Comparison of ENCODE assay signal across 8 mouse cellular contexts in the genomic region with DNA sequence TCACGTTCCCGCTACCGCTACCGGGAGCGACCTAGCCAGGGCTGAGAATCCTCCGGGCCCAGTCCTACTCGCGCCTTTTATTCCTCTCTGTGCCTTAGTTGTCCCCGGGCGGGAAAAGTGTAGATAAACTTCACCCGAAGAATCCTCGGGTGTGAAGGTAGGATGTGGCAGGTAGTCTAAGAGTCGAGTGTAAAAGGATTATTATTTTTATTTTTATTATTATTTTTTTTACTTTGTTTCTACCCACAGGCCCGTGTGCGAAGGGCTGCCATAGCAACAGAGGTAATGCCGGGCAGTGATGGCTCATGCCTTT. TPM values are rescaled to one million over a fixed set of nuclear protein-coding genes. Genes with fewer than 3 reads are reported as not detected.
DNase-seq lines count a peak whose midpoint lies in the region; ATAC-seq and TF ChIP-seq lines count a peak whose summit lies in the region.

TSS of gene Dis3l (minus strand) at position 35 of the 313 bp plus-strand sequence.

- H3K79me2 ChIP-seq in myocyte (ENCODE audit: control insufficient read depth, insufficient read depth): peaks cover 5% of the 10 kb centered on the region

- ATAC-seq in lung, embryonic 16.5 days (ENCODE audit: low read depth): no peak
- ATAC-seq in heart, embryonic 12.5 days (ENCODE audit: insufficient number of reproducible peaks, low FRiP score): peak; percentile 1; the same call in 1 of the 2 replicates

- peak within 1 kb of the TSS; percentile 83 for H3K4me3 ChIP-seq in lung, embryonic 16.5 days (ENCODE audit: low read length)
- H3K4me3 ChIP-seq in cortical plate, adult 2 months (ENCODE audit: insufficient read depth, low read length): peak within 1 kb of the TSS; percentile 60
- peak within 1 kb of the TSS; percentile 70 for H3K4me3 ChIP-seq in heart, embryonic 12.5 days
- peak within 1 kb of the TSS; percentile 51 for H3K4me3 ChIP-seq in myocyte

- H3K27ac ChIP-seq in lung, embryonic 16.5 days (ENCODE audit: low read length): peak within 1 kb of the TSS; percentile 98
- H3K27ac ChIP-seq in cortical plate, adult 2 months (ENCODE audit: insufficient read depth, low read length): peak within 1 kb of the TSS; percentile 99
- H3K27ac ChIP-seq in heart, embryonic 12.5 days (ENCODE audit: poor library complexity, severe bottlenecking): peak within 1 kb of the TSS; percentile 99

- H3ac ChIP-seq in myocyte (ENCODE audit: control insufficient read depth, insufficient read length): peak within 1 kb of the TSS; percentile 57

- no peaks in the 10 kb centered on the region for H3K27me3 ChIP-seq in lung, embryonic 16.5 days (ENCODE audit: control insufficient read depth, insufficient read depth, low read depth, low read length)
- H3K27me3 ChIP-seq in heart, embryonic 12.5 days (replicated peaks): no peaks in the 10 kb centered on the region
- no peaks in the 10 kb centered on the region for H3K27me3 ChIP-seq in myocyte (ENCODE audit: control insufficient read depth, insufficient read depth, insufficient read length)

- peak within 1 kb of the TSS; percentile 84 for H3K4me2 ChIP-seq in lung, embryonic 16.5 days (ENCODE audit: low read depth, low read length)
- peak within 1 kb of the TSS; percentile 74 for H3K4me2 ChIP-seq in heart, embryonic 12.5 days
- peak within 1 kb of the TSS; percentile 86 for H3K4me2 ChIP-seq in myocyte (ENCODE audit: low read depth)

- no peak for TF ChIP-seq CTCF in cortical plate, adult 2 months (IDR thresholded peaks at IDR 0.05; ENCODE audit: extremely low read depth, insufficient read depth, low read length)

- H3K4me1 ChIP-seq in lung, embryonic 16.5 days (replicated peaks; ENCODE audit: control insufficient read depth, insufficient read depth, low read length): peaks cover 16% of the 10 kb centered on the region
- no peaks in the 10 kb centered on the region; the same call in 1 of the 2 replicates for H3K4me1 ChIP-seq in cortical plate, adult 2 months (ENCODE audit: control insufficient read depth, insufficient read depth, low read length)
- H3K4me1 ChIP-seq in heart, embryonic 12.5 days (replicated peaks): peaks cover 8% of the 10 kb centered on the region

- intact Hi-C loops in left cerebral cortex, postnatal 14 days (cut with DNase I): loop anchor here (10.0 kb wide), 1 partner anchor 624 kb away; the partner anchor contains the start of gene Ints14

- DNase-seq in lung, postnatal 10 days: no peak
- DNase-seq in left cerebral cortex, postnatal 14 days (ENCODE audit: low spot score in 2 of 2): no peak
- no peak for DNase-seq in cerebellum, adult 11-12 months
- no peak for DNase-seq in spleen, postnatal 4 days (ENCODE audit: low spot score in 2 of 2)

- TF ChIP-seq POLR2A in cortical plate, adult 2 months (IDR thresholded peaks at IDR 0.05; ENCODE audit: extremely low read depth, insufficient read depth, low read length): no peak
- no peak for TF ChIP-seq POLR2A in myocyte (IDR thresholded peaks at IDR 0.05; ENCODE audit: insufficient read length, low read depth)

- no peaks in the 10 kb centered on the region for H3K9me3 ChIP-seq in lung, embryonic 16.5 days (ENCODE audit: control insufficient read depth, low read length)
- H3K9me3 ChIP-seq in heart, embryonic 12.5 days (replicated peaks): no peaks in the 10 kb centered on the region

- H3K9ac ChIP-seq in lung, embryonic 16.5 days (ENCODE audit: low read length): peak within 1 kb of the TSS; percentile 100
- H3K9ac ChIP-seq in heart, embryonic 12.5 days: peak within 1 kb of the TSS; percentile 96

- WGBS in lung, embryonic 16.5 days: 6% methylated on average over 16 of the region's 16 CpGs
- 11% methylated on average over 16 of the region's 16 CpGs for WGBS in heart, embryonic 12.5 days

- H3K36me3 ChIP-seq in lung, embryonic 16.5 days (ENCODE audit: control insufficient read depth, insufficient read depth, low read length): peaks cover 4% of the 10 kb centered on the region; the same call in 1 of the 2 replicates
- peaks cover 12% of the 10 kb centered on the region for H3K36me3 ChIP-seq in heart, embryonic 12.5 days
- no peaks in the 10 kb centered on the region for H3K36me3 ChIP-seq in myocyte (ENCODE audit: control insufficient read depth, insufficient read depth)

TF ChIP-seq in myocyte, 11 proteins besides CTCF, POLR2A, EP300 and RAD21:
- TF ChIP-seq TCF3 (IDR thresholded peaks at IDR 0.05; ENCODE audit: insufficient read length, low read depth) (no peak), TCF12 (IDR thresholded peaks at IDR 0.05; ENCODE audit: insufficient read depth, poor library complexity, severe bottlenecking) (no peak), SRF (IDR thresholded peaks at IDR 0.05; ENCODE audit: control insufficient read depth, insufficient read length, low read depth) (no peak), MYOD1 (IDR thresholded peaks at IDR 0.05; ENCODE audit: control insufficient read depth in 1 of 3, insufficient read length in 2 of 3, low read depth in 2 of 3) (no peak), MYOG (IDR thresholded peaks at IDR 0.05; ENCODE audit: control insufficient read depth in 1 of 3, insufficient read depth in 1 of 3, insufficient read length in 2 of 3, low read depth in 2 of 3) (no peak), MAX (IDR thresholded peaks at IDR 0.05; ENCODE audit: low read depth) (no peak), POLR2AphosphoS2 (IDR thresholded peaks at IDR 0.05; ENCODE audit: insufficient read length, low read depth) (no peak), CEBPB (IDR thresholded peaks at IDR 0.05; ENCODE audit: insufficient read depth, poor library complexity, severe bottlenecking) (no peak), USF1 (IDR thresholded peaks at IDR 0.05; ENCODE audit: low read depth) (no peak), E2F4 (IDR thresholded peaks at IDR 0.05; ENCODE audit: insufficient read depth) (no peak)

RNA-seq across cellular contexts. Expression of gene Dis3l, which starts in this region (rescaled TPM):
- polyA plus RNA-seq in lung, embryonic 16.5 days (2015; fragmentation: Nextera tagmentation; extraction: Ambion mirVana): 20.9 and 21.4 TPM in 2 replicates
- 25.4 and 26.2 TPM in 2 replicates for polyA plus RNA-seq in cortical plate, adult 2 months (2012; rRNA removed)
- polyA plus RNA-seq in heart, embryonic 12.5 days (2016; fragmentation: Nextera tagmentation; extraction: Ambion mirVana): 21.2 and 24.3 TPM in 2 replicates
- total RNA-seq in left cerebral cortex, postnatal 14 days (2021): 10 to 100 TPM; 22.9 to 28.2 TPM
- 13.0 TPM for polyA plus RNA-seq in myocyte (2012; fragmentation: generic; extraction: Trizol)
